Mouse (Mus musculus) MEL (cell line): ENCODE measurements at regions not wholly inside any gene's neighbourhood (a gene's known extent, or its start where the extent isn't known, plus 50 kb on each side); places are given as distances from the start of the nearest gene placed in this dataset.

Experiments used
- CHD1 ChIP-seq: IDR thresholded peaks from 2 replicates; pipeline ENCODE4 v1.6.1; 2012; ENCODE audit warnings: low read depth, mild to moderate bottlenecking, inconsistent platforms, low read length, improper control_type of control experiment
- CTCF ChIP-seq, 3 experiments: IDR thresholded peaks in 2 of 3; conservative IDR thresholded peaks in 1 of 3; 2 replicates each; pipeline ENCODE4 v1.5.1; 2011 to 2012; ENCODE audit warnings: low read length in 3 of 3, low read depth in 2 of 3, mild to moderate bottlenecking in 2 of 3, improper control_type of control experiment in 1 of 3, inconsistent platforms in 1 of 3, mixed read lengths in 1 of 3, moderate library complexity in 1 of 3; ENCODE audit not compliant: control insufficient read depth in 1 of 3, insufficient read depth in 1 of 3, poor library complexity in 1 of 3, severe bottlenecking in 1 of 3
- E2F4 ChIP-seq: IDR thresholded peaks from 2 replicates; pipeline ENCODE4 v1.6.1; 2011; ENCODE audit warnings: low read depth, low read length, improper control_type of control experiment, borderline replicate concordance
- ETS1 ChIP-seq: IDR thresholded peaks from 2 replicates; pipeline ENCODE4 v1.6.1; 2012; ENCODE audit warnings: low read depth, mild to moderate bottlenecking, inconsistent platforms, low read length, improper control_type of control experiment, moderate library complexity
- MAFK ChIP-seq: IDR thresholded peaks from 2 replicates; pipeline ENCODE4 v1.6.1; 2011; ENCODE audit warnings: low read depth, mild to moderate bottlenecking, low read length, improper control_type of control experiment, borderline replicate concordance
- MAZ ChIP-seq: IDR thresholded peaks from 2 replicates; pipeline ENCODE4 v1.6.1; 2012; ENCODE audit warnings: low read depth, mild to moderate bottlenecking, inconsistent platforms, low read length, improper control_type of control experiment
- MEF2A ChIP-seq: IDR thresholded peaks from 2 replicates; pipeline ENCODE4 v1.6.1; 2014; ENCODE audit warnings: low read depth, mild to moderate bottlenecking, inconsistent platforms, low read length, improper control_type of control experiment; ENCODE audit not compliant: poor library complexity, insufficient replicate concordance, severe bottlenecking; ENCODE audit errors: extremely low read depth
- NRF1 ChIP-seq: IDR thresholded peaks from 2 replicates; pipeline ENCODE4 v1.6.1; 2014; ENCODE audit warnings: low read depth, mild to moderate bottlenecking, inconsistent platforms, low read length, improper control_type of control experiment, moderate library complexity; ENCODE audit not compliant: poor library complexity, insufficient read depth, severe bottlenecking
- POLR2A ChIP-seq, 2 experiments: IDR thresholded peaks; 2 replicates each; pipeline ENCODE4 v1.6.1; 2011 to 2012; ENCODE audit warnings: low read length in 2 of 2, mild to moderate bottlenecking in 2 of 2, control low read depth in 1 of 2, improper control_type of control experiment in 1 of 2, low read depth in 1 of 2, moderate library complexity in 1 of 2; ENCODE audit not compliant: control insufficient read depth in 1 of 2, insufficient read depth in 1 of 2, poor library complexity in 1 of 2
- POLR2AphosphoS2 ChIP-seq: IDR thresholded peaks from 2 replicates; pipeline ENCODE4 v1.6.1; 2011; ENCODE audit warnings: low read length, improper control_type of control experiment
- UBTF ChIP-seq: IDR thresholded peaks from 2 replicates; pipeline ENCODE4 v1.6.1; 2012; ENCODE audit warnings: low read depth, mild to moderate bottlenecking, inconsistent platforms, low read length, improper control_type of control experiment, moderate library complexity, borderline replicate concordance; ENCODE audit not compliant: insufficient read depth
- USF2 ChIP-seq, 2 experiments: IDR thresholded peaks; 2 replicates each; pipeline ENCODE4 v1.6.1; 2011 to 2012; ENCODE audit warnings: improper control_type of control experiment in 2 of 2, low read length in 2 of 2, borderline replicate concordance in 1 of 2, inconsistent platforms in 1 of 2, low read depth in 1 of 2, mild to moderate bottlenecking in 1 of 2; ENCODE audit not compliant: insufficient read depth in 1 of 2
- ZC3H11A ChIP-seq: IDR thresholded peaks from 2 replicates; pipeline ENCODE4 v1.6.1; 2012; ENCODE audit warnings: low read depth, mild to moderate bottlenecking, inconsistent platforms, low read length, improper control_type of control experiment

DNA sequence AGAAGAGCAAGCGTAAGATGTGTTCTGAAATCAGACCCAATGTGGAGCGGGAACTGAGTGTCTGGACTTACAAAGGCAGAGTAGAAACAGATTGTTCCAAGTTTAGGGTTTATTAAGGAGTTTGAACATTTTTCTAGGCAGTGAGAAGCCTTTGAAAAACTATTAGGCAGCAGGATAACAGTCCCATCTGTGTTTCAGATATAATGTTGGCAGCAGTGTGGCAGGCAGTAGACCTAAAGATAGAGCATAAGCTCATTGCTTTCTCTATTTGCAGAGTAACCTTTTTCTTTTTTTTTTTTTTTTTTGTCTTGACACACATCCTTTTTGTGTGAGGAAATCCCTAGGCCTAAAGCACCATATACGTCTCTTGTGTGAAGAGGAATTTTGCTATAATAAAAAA is 429.6 kb downstream of the Plcl1 start:
- TF ChIP-seq POLR2A (IDR thresholded peaks at IDR 0.05; ENCODE audit: control insufficient read depth in 1 of 2, insufficient read depth in 1 of 2, low read depth in 1 of 2, low read length in 2 of 2, poor library complexity in 1 of 2) (no peak), CTCF (IDR thresholded peaks at IDR 0.05 in 2 of 3, conservative IDR thresholded peaks at IDR 0.05 in 1 of 3; ENCODE audit: control insufficient read depth in 1 of 3, insufficient read depth in 1 of 3, low read depth in 2 of 3, low read length in 3 of 3, poor library complexity in 1 of 3, severe bottlenecking in 1 of 3) (no peak), ETS1 (no peak), ZC3H11A (no peak), MEF2A (no peak), CHD1 (no peak), MAFK (no peak), USF2 (IDR thresholded peaks at IDR 0.05; ENCODE audit: borderline replicate concordance in 1 of 2, insufficient read depth in 1 of 2, low read depth in 1 of 2, low read length in 2 of 2) (no peak), POLR2AphosphoS2 (no peak), UBTF (no peak), MAZ (no peak), E2F4 (no peak), NRF1 (no peak)
